Mouse (Mus musculus) T-helper 1 cell (primary cell): ENCODE data around the gene AL732309.1.
"Not testable (repeated sequence)": the region's sequence is repeated elsewhere in the genome, so short reads cannot be mapped to it uniquely, and the experiment has no call there.

Experiments
- in situ Hi-C: fragments of 300-600 bp; cut with MboI, MseI; formaldehyde crosslinking; loops from one replicate; pipeline ENCODE4 v1.15.1; 2025; ENCODE audit warnings: high pct_unique_total_duplicates

Gene AL732309.1

DNA sequence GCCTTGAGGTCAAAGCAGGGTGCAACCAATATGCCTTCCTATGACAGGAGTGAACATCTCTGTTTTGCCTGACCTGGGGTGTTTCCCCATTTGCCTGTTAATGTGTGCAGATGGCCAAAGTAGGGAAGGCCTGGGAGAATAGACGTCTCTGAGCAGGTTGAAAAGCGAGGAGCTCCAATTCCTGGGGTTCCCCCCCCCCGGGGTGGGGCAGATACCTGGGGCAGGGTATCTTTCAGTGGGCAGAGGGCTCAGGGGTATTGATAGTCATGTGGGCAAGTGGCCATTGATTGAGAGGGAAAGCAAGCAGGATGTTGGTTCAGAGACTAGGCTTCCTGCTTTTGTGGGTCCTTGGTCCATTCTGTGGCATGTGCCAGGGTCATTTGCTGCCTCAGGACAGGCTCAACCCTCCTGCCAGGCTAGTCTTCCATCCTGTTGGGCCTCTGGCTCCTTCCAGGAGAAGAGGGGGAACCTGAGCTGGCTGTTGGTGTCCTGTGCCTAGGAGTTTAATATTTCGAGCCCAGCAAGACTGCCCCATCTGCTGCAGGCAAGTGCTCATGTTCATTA is 21.2 kb upstream of the AL732309.1 start:
- in situ Hi-C loops: no loop called here

DNA sequence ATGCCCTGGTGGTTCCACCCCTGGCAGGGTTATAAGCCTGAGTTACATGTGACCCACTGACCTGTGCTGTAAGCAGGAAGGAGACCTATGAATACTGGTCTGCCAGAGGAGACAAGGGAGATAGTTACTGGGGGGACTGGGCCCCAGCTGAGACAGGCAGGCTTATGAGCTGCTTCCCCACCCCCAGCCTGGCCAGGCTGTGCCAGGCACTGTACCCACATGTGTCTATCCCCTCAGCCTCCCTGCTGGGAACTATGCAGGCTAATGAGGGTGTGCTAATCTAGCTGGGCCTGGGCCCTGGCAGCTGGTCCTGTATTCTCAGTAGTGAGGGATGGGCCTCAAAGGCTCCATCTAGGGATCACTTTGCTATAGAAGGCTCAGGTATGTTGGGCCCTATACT is 20.6 kb upstream of the AL732309.1 start:
- in situ Hi-C loops: no loop called here

DNA sequence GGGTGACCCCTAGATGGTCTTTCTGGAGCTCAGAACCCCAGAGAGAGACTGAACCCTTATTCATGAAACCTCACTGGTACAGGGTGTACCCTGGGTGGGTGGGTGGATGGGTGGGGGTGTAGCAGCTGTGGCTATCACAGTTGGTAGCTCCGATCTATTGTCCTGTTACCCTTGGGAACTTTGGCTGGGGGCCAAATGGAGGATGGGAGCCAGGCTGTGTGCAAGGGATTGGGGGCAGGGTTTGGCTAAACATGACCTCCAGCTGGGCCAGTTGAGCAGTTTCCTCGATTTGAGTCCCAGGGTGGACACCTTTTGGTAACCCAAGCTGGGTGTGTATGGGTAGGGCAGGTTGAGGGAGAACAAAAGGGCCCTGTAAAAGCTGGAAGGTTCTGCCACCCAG is 20.1 kb upstream of the AL732309.1 start:
- in situ Hi-C loops: no loop called here

DNA sequence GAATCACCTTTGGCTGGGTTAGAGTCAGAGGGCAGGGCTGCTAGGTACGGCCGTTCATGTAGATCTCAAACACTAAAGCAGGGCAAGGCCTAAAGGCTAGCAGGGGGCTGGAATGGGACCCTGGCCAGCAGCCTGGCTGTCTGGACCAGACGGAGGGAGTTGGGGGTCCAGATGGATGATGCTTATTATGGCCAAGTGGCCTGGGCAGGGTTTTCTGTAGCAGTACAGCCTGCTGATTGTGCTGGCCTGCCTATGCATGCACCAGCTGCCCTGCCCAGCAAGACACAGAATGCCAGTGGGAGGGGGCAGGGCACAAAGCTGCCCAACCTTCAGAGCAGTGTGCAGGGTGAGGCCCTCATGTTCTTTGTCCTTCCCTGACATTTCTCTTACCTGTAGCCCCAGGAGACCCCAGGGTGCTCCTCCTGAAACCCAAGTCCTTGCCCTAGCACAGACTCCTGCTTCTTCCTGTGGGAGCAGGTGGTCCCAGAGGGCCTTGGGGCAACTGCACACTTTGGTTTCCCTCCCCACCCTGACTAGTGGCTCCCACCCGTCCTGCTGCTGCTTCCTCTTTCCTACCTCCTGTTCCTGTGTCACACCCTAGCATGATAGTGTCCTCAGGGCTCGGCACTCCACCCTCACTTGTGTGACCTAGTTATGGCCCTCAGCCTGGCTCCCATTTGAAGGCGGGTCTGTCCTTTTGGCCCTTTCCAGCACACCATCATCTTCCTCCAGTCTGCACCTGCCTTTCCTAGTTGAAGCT is 19.4 kb upstream of the AL732309.1 start:
- in situ Hi-C loops: no loop called here

DNA sequence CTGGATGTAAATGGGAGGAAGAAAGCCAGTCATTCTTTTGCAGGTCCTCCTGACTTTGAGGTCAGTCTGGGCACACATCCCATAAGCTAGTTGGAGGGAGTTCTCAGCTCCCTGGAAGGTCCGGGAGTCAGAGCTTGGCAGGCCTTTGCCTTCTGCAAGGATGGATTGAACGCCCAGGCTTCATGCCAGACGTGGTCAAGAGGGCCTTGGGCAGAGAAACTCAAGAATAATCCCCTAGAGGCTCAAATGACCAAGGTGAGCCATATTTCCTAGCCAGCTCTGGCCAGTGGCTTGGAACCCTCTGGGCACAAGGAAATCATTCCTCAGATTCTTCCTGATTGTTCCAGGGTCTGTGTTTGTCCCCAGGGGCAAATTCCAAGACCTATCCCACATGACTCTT is 18.2 kb upstream of the AL732309.1 start:
- in situ Hi-C loops: no loop called here

DNA sequence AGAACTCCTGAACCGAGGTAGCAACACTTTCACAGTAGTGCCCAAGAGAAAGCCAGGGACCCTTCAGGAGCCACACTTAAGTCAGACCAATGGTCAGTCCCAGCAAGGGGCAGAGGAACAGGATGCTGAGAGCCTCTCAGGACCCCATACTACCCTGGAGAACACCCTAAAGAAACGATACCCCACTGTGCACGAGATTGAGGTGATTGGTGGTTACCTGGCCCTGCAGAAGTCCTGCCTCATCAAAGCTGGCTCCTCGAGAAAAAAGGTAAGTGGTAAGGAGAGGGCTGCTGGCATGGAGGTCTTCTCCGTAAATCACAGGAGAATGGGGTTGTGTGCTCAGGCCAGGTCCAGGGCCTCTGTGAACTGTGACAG is 17.6 kb upstream of the AL732309.1 start:
- in situ Hi-C loops: no loop called here

DNA sequence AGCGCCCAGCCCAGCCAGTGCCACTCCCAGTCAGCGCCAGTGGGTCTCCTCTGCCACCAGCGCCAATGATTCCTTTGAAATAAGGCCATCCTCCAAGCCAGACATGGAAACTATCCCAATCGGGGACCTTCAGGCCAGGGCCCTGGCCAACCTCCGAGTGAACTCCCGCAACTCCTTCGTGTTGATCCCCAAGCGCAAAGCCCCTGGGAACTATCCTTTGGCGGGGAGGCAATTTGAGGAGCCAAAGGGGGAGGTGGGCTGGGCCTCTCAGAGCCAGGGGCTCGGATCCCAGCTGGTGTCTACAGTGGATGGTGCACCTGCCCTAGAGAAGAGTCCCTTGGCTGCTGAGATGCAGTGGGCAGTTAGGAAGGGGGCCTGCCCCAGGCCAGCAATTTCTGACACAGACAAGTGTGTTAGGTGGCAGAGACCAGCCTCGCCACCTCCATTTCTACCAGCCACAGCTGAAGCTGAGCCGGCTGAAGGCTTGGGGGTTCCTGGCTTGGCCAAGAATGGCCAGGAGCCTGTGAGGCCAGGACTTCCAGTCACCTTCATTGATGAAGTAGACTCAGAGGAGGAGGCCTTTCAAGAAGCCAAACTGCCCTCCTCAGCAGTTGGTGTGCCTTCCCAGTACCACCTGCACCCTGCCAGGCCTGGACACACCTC is 17.1 kb upstream of the AL732309.1 start:
- in situ Hi-C loops: no loop called here

DNA sequence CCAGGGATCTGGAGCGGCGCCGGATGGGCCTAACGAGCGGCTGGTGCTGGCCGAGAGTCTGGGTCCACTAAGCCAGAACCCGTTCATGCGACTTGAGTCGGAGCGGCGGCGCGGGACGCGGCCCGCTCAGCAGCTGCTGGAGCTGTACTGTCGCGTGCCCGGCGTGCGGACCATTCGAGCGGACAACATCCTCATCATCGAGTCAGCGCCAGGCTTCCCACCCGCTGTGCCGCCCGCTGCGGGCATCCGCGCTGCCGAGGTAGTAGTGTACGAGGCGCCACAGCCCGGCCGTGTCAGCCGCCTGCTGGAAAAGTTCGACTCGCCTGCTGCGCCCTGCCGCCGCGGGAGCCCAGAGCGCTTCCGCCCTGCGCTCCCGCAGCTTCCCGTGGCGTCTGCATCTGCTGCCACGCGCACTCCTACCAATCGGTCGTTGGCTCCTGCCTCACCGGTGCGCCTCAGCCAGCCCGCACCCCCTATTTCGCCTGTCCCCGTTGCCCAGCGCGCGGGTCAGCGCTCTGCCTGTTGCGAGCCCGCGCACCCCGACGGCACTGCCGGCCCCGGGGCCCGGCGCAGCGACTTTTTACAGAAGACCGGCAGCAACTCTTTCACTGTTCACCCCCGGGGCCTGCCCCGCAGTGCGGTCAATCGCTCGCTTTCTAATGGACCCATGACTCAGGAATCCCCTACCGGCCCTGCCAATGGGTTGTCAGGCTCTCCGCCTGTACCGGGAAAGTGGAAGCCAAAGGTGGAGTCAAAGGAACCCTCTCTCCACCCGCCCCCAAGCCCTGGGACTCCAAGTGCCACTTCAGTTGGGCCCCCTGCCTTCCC is 16.3 kb upstream of the AL732309.1 start:
- in situ Hi-C loops: no loop called here

DNA sequence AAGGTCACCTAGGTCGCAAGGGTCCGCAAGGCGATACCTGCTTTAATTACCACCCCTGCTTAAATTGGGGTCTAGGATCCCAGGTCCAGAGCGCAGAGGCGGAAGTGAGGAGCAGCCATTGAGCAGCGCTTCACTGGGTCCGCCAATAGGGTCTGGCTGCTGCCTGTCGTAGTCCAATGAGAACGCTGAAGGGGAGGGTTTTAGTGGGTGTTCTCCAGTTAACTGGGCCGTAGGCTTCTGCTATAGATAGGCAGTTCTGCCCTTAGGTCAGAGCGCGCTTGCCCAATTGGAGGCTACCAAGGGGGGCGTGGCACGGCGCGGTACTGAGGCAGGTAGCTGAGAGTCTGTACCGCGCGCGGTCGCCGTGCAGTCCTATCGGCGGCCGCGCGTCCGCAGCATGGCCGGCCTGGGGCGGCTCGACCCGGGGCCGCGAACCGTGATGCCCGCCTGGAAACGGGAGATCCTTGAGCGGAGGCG is 15.7 kb upstream of the AL732309.1 start, which contains the start of gene Tprn:
Tprn (plus strand) TSS at position 328 of the 477 bp plus-strand sequence.
- in situ Hi-C loops: no loop called here

DNA sequence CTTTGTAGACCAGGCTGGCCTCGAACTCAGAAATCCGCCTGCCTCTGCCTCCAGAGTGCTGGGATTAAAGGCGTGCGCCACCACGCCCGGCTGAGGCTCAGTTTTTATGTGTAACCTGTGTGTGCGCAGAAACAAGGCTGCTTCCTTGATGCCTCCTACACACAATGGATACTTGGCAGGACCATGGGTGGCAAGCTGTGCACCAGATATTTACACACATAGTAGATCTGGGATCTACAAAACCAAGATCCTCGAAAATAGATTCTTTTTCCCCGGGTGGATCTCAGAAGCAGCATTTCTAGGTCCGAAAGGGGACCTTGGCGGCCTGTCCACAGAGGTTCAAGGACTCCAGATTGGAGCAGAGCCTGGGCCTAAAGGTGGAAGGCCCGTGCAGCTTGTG is 15.2 kb upstream of the AL732309.1 start:
- in situ Hi-C loops: no loop called here

DNA sequence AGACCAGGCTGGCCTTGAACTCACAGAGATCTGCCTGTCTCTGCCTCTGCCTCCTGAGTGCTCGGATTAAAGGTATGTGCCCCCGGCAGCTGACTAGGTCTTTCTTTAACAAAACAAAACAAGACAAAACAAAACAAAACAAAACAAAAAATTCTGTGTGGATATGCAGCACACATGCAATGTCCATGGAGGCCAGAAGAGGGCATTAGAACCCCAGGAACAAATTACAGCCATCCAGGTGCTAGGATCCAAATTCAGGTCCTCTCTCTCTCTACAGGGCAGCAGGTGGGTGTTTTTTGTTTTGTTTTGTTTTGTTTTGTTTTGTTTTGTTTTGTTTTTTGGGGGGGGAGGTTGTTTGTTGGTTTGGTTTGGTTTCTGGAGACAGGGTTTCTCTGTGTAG is 12.2 kb upstream of the AL732309.1 start:
- in situ Hi-C loops: no loop called here

DNA sequence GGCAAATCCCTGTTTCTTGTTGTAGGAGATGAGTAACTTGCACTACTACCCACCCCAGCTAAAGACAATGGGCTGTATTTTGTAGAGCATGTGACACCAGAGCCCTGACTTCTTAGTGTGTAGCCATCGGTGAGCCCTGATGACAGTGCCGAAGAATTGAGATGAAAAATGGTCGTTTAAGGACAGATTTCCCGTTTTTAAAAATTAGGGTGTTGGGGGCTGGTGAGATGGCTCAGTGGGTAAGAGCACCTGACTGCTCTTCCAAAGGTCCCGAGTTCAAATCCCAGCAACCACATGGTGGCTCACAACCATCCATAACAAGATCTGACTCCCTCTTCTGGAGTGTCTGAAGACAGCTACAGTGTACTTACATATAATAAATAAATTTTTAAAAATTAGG is 10.6 kb upstream of the AL732309.1 start:
- in situ Hi-C loops: not testable (repeated sequence)

DNA sequence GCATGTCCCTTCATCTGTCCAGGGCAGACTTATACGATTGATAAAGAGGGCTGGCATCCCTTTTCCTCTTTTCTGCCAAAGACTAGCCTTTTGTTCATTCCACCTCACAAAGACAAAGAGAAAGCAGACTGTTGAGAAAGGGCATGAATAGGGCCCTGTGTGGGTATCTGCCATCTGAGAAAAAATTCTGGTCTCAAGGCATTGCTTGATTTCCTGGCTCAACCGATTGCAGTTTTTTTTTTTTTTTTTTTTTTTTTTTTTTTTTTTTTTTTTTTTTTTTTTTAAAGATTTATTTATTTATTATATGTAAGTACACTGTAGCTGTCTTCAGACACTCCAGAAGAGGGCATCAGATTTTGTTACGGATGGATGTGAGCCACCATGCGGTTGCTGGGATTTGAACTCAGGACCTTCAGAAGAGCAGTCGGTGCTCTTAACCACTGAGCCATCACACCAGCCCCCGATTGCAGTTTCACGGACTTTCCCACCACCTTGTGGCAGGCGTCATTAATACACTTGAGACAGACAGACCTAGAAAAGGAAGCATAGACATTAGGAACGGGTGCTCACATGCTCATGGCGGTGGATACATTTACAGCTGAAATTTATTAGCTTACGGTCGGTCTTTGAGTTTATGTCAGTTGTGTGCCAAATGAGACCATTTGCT is 9.9 kb upstream of the AL732309.1 start:
- in situ Hi-C loops: not testable (repeated sequence)

DNA sequence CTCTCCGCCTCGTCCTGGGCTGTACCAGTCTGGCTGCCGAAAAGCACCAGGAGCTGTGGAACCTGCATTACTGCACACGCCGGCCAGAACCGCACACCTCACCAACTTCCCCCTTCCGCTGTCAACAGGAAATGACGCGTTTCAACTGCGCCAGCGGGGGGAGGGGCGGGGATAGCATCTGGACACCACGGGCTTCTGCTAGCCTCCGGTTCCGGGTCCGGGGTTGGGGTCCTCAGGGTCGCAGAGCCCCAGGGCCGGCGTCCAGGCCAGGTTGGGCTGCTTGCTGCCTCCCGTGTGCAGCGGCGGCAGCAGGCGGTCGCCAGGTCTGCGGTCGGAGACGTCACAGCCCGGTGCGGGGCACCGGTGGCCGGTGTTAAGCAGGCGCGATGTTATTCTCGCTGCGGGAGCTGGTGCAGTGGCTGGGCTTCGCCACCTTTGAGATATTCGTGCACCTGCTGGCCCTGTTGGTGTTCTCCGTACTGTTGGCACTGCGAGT is 8.7 kb upstream of the AL732309.1 start, which contains the start of gene Tmem203:
Tmem203 (plus strand) TSS at position 156 of the 496 bp plus-strand sequence.
- in situ Hi-C loops: no loop called here

DNA sequence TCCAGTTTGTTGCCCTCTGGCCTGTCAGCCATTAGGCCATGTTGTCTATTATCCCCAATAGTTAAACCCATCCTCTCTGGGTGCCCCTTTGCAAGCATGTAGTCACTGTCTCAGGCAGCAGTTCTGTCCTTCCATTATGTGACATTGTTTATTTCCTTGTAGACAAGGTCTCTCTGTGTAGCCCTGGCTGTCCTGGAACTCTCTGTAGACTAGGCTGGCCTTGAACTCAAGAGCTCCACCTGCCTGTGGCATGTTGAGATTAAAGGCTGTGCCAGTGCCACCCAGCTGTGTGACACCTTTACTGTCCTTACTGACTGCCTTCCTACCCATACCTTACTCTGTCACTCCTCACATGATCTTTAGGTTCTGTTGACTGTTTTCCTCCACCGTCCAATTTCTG is 5.7 kb upstream of the AL732309.1 start:
- in situ Hi-C loops: loop anchor here (5.0 kb wide), 1 partner anchor 60 kb away; no protein-coding TSS in a partner anchor

DNA sequence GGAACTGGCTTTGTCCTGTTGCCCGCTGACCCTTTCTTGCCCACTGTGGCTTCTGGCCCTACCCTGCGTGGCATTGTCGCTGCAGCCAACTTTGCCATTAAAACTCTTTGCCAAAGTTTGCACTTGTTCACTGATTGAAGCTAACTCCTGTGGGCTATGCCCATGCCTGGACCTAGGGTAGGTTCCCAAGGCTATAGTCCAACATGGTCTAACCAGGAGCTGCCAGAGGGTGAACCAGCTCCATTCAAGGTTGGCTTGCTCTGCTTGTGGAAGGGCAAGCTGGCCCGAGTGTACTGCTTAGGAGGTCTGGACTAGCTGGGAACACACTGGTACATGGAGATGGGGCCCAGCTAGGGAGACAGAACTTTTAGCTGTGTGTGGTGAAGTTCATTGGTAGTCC is 2.5 kb downstream of the AL732309.1 start:
- in situ Hi-C loops: no loop called here

DNA sequence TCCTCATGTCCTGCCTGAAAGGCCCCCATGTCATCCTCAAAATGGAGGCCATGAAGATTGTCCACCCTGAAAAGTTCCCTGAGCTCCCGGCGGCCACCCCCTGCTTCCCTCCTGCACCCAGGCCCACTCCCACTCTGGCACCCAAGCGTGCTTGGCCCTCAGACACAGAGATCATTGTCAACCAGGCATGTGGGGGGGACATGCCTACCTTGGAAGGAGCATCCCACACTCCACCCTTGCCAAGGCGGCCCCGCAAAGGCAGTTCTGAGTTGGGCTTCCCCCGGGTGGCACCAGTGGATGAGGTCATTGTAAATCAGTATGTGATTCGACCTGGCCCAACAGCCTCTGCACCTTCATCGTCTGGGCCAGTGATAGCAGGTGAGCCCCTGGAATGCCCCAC is 3.3 kb downstream of the AL732309.1 start:
- in situ Hi-C loops: no loop called here

DNA sequence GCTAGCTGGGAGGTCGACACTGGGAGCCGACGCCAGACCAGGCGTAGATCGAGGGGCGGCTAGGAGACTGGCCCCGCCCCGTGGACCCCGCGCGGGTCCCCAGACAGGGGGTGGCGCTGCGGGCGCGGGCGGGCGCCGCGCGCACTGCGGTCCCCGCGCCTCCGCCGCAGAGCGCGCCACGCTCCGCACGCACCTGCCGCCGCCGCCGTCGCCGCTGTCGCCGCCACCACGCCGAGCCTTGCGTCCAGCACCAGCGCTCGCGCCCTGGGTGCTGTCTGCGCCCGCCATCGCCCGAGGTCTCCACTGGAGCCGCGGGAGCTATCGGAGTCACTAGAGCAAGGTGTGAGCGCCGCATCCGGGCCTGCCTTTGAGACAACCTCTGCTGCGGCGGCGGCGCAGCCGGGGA is 4.6 kb downstream of the AL732309.1 start, which contains the start of the genes Rnf208 and Cysrt1:
Rnf208 (plus strand) TSS at position 155 of the 406 bp plus-strand sequence.
Cysrt1 (minus strand) TSS at position 352 of the 406 bp plus-strand sequence.
- in situ Hi-C loops: no loop called here

DNA sequence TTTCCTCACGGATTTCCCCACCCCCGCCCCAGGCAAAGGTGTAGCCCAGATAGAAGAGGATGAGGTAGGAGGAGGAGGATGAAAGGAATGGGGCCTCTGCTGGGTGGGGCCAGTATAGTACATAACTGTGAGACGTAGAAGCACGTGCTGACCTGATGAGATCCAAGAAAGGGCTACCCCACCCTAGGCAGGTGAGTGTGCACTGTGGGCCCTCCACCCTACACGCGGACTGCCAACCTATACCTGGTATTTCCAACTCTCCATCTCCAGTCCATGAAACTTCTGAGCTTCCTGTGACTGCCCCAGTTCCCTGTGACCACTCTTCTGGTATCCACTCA is 5.3 kb downstream of the AL732309.1 start:
- in situ Hi-C loops: no loop called here

DNA sequence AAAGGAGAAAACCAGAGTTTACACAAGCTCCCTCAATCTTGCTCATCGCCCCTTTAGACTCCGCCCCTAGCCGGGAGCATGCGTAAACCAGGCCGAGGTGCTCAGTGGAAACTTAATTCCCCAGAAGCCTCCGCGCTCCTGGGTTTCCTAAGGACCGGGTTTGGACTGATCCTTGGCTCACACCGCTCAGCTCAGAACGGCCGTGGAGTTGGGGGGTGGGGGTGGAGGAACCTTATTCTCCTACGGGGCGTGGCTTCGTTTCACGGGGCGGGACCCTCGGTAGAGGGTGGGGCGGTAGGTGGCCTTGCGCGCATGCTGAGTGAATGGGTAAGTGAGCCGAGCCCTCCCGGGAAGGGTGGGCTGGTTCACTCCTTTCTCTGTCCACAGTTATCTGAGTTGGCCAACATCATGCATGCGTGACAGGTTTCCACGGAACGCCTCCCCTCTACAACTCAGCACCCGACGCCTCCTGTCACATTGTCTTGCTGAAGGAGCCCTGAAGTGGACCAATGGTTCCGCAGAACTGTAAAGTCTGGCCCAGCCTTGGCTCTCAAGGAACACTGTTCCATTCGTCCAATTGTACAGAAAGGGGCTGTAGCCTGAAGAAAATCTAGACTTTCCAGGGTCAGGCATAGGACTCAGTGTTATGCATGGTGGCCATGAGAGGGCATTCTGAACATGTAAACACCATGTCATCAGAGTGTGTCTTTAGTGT is 5.8 kb downstream of the AL732309.1 start:
- in situ Hi-C loops: no loop called here
